Mouse (Mus musculus): ENCODE results near the gene Ccdc153. TPM values are rescaled to one million over a fixed set of nuclear protein-coding genes. Genes with fewer than 3 reads are reported as not detected.

Ccdc153 gene
- polyA plus RNA-seq, 1 experiment = not detected

DNA sequence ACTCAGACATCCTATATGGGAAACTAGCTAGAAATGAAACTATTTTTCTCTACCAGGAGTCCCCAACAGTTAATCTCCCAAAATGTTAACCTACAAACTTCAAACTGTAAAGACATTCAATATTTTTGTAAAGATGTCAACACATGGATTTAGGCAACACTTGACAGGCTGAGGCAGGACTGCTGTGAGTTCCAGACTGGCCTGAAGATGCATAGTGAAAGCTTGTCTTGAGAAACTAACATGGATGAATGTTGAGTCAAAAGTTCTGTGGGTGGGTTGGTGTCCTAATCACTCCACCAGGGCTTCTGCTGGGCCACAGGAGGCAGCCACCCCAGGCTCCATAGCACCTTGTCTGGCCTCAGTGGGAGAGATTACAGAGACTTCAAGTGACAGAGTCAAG lies 8.9 kb upstream of the Ccdc153 start:
- Histone ChIP-seq H3K36me3 (ENCODE audit: control insufficient read depth, insufficient read depth, low read length) (no peaks in the 10 kb centered on the region), H3K4me1 (ENCODE audit: control insufficient read depth, insufficient read depth, low read length) (peaks cover 19% of the 10 kb centered on the region; the same call in 1 of the 2 replicates), H3K27me3 (replicated peaks; ENCODE audit: control insufficient read depth, insufficient read depth, low read length) (no peaks in the 10 kb centered on the region), H3K4me3 (ENCODE audit: insufficient read depth, low read depth, low read length) (no peak overlapping the region), H3K27ac (ENCODE audit: insufficient read depth, low read depth, low read length) (no peak overlapping the region)
- TF ChIP-seq CTCF (conservative IDR thresholded peaks at IDR 0.05; ENCODE audit: insufficient read depth, insufficient read length, low read depth, low read length) (no peak), POLR2A (IDR thresholded peaks at IDR 0.05; ENCODE audit: low read depth, low read length) (no peak)
- DNase-seq = no peak

DNA sequence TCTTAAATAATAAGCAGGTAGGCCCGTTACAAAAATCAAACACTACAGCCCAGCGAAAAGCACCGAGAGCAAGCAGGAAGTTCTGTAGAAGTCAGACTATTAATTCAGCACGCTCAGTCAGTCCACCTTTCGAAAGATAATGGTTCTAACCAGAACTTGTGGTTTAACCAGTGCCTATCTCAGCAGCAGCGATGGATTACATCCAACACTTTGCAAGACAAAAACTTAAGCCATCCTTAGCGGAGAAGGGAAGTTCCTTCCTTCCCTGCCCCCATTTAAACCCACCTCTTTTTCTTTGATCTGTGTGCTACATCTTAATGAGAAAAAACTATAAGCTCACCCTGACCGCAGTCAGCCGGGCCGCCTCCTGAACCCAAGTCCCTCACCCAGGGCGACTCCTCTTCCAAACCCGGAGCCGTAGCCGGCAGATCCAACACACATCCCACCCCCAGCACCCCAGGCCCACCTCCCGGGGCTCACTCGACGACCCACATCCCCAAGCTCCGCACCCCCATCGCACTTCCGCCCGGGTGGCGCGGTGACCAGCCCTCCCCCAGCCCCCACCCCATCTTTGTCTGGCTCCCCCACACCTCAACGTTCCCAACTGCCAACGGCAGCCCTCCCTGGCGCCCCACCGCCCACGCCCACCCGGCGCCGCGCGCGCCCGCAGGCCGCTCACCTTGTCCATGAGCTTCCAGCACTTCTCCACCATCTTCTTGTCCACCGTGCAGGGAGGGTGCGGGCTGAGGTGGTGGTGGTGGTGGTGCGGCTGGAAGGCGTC lies 7.3 kb upstream of the Ccdc153 start:
- DNase-seq = peak; percentile 26
- WGBS = under 1% methylated on average over 40 of the region's 40 CpGs
- TF ChIP-seq POLR2A (IDR thresholded peaks at IDR 0.05; ENCODE audit: low read depth, low read length) (no peak), CTCF (conservative IDR thresholded peaks at IDR 0.05; ENCODE audit: insufficient read depth, insufficient read length, low read depth, low read length) (no peak)
- Histone ChIP-seq H3K36me3 (ENCODE audit: control insufficient read depth, insufficient read depth, low read length) (no peaks in the 10 kb centered on the region), H3K4me1 (ENCODE audit: control insufficient read depth, insufficient read depth, low read length) (peaks cover 14% of the 10 kb centered on the region; the same call in 1 of the 2 replicates), H3K27ac (ENCODE audit: insufficient read depth, low read depth, low read length) (peak overlapping the region; percentile 64), H3K27me3 (replicated peaks; ENCODE audit: control insufficient read depth, insufficient read depth, low read length) (no peaks in the 10 kb centered on the region), H3K4me3 (ENCODE audit: insufficient read depth, low read depth, low read length) (peak overlapping the region; percentile 99)

DNA sequence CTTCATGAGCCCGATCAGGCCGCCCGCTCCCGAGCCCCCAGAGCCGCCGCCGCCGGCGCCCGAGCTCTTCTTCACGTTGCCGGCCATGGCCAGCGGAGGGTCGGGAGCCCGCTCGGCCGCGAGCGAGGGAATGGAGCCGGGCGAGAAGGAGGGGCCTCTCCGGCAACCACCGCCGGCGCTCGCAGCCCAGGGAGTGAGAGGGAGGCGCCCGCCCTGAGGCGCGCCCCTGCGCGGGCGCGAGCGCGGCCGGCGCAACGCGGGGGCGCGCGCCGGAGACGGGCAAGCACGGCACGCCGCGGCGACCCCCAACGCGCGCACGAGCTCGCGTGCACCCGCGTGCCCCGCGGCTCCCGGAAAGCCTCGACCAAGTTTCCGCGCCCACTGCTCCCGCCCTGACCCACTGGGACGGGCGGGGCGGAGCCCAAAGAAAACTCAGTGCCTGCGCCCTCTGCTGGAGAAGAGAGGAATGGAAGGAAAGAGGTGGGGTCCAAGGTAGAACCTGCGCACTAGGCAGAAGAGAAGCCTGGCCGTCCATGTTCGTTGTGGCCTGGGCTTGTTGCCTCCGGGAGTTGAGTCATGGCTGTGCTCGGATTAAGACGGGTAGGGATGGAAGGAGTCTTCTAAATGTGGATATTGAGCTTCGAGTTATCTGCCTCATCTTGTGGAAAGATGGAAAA lies 6.5 kb upstream of the Ccdc153 start, which contains the start of gene Cbl:
Gene Cbl, minus strand, starts transcription at position 248 of the 677 bp plus-strand sequence.
- TF ChIP-seq CTCF (conservative IDR thresholded peaks at IDR 0.05; ENCODE audit: insufficient read depth, insufficient read length, low read depth, low read length) (peak; percentile 93), POLR2A (IDR thresholded peaks at IDR 0.05; ENCODE audit: low read depth, low read length) (peak; percentile 42)
- WGBS = under 1% methylated on average over 76 of the region's 76 CpGs
- Histone ChIP-seq H3K36me3 (ENCODE audit: control insufficient read depth, insufficient read depth, low read length) (no peaks in the 10 kb centered on the region), H3K27me3 (replicated peaks; ENCODE audit: control insufficient read depth, insufficient read depth, low read length) (no peaks in the 10 kb centered on the region), H3K4me3 (ENCODE audit: insufficient read depth, low read depth, low read length) (peak within 1 kb of the TSS; percentile 99), H3K4me1 (ENCODE audit: control insufficient read depth, insufficient read depth, low read length) (peaks cover 13% of the 10 kb centered on the region; the same call in 1 of the 2 replicates), H3K27ac (ENCODE audit: insufficient read depth, low read depth, low read length) (peak within 1 kb of the TSS; percentile 92)
- peak; percentile 99 for DNase-seq

DNA sequence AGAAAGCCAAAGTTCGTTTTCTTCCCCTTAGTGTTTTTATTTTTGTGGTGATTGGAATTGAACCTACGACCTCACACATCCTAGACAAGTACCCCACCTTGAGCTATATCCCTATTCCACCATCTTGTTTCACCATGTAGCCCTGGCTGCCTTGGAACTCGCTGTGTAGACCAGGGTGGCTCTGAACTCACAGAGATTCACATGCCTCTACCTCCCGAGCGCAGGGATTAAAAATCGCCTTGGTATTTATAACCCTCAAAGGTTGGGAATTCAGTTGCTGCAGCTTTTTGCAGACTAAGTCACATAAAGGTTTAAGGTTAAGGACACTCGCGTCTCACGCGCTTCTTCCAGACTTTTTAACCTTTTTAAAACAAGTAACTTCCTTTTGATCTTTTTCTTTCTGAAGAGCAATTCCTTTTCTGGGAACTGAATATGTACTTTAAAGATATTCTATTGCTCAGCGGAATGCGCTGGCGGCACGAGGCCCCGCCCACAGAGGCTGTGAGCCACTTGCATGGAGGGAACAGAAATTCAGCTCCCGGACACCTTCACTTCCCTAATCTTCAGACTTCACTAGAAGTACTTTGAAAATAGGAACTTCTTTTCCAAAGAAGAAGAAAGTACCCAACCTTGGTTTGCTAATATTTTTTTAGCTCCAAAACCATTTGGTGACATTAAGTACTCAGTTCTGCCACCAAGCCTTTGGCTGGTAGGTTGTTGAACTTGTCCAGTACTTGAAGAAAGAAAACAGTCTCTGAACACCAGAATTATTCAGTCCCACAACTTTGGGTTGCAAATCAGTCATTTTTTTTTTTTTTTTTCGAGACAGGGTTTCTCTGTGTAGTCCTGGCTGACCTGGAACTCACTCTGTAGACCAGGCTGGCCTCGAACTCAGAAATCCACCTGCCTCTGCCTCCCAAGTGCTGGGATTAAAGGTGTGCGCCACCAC lies 5.7 kb upstream of the Ccdc153 start:
- TF ChIP-seq POLR2A (IDR thresholded peaks at IDR 0.05; ENCODE audit: low read depth, low read length) (no peak), CTCF (conservative IDR thresholded peaks at IDR 0.05; ENCODE audit: insufficient read depth, insufficient read length, low read depth, low read length) (no peak)
- DNase-seq = peak; percentile 71
- no peaks in the 10 kb centered on the region for H3K27me3 ChIP-seq (replicated peaks; ENCODE audit: control insufficient read depth, insufficient read depth, low read length)
- peaks cover 13% of the 10 kb centered on the region; the same call in 1 of the 2 replicates for H3K4me1 ChIP-seq (ENCODE audit: control insufficient read depth, insufficient read depth, low read length)
- WGBS = 22% methylated on average over 19 of the region's 19 CpGs
- peak overlapping the region; percentile 92 for H3K27ac ChIP-seq (ENCODE audit: insufficient read depth, low read depth, low read length)
- no peaks in the 10 kb centered on the region for H3K36me3 ChIP-seq (ENCODE audit: control insufficient read depth, insufficient read depth, low read length)
- peak overlapping the region; percentile 52 for H3K4me3 ChIP-seq (ENCODE audit: insufficient read depth, low read depth, low read length)

DNA sequence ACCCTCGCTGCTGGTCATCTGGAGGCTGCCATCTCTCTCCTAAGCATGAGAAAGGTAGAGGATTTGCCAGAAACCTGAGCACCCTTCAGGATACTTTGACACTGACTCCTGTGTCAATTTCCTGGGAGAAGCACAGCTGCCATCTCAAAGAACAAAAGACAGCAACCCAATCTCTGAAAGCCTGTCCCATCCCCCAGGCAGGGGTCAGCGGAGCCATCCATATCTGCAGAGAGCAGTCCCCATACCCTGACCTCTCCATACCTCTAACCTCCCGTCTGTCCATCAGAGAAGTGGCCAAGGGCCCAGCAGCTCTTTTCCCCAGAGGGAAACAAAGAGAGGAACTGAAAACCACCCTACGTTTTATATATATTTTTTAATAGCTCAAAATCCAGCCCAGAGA lies 3.9 kb upstream of the Ccdc153 start:
- WGBS = 53% methylated on average over 4 of the region's 4 CpGs
- DNase-seq = no peak
- TF ChIP-seq CTCF (conservative IDR thresholded peaks at IDR 0.05; ENCODE audit: insufficient read depth, insufficient read length, low read depth, low read length) (no peak), POLR2A (IDR thresholded peaks at IDR 0.05; ENCODE audit: low read depth, low read length) (no peak)
- H3K27me3 ChIP-seq (replicated peaks; ENCODE audit: control insufficient read depth, insufficient read depth, low read length) = no peaks in the 10 kb centered on the region
- H3K36me3 ChIP-seq (ENCODE audit: control insufficient read depth, insufficient read depth, low read length) = no peaks in the 10 kb centered on the region
- H3K4me3 ChIP-seq (ENCODE audit: insufficient read depth, low read depth, low read length) = no peak overlapping the region
- H3K4me1 ChIP-seq (ENCODE audit: control insufficient read depth, insufficient read depth, low read length) = peaks cover 13% of the 10 kb centered on the region; the same call in 1 of the 2 replicates
- H3K27ac ChIP-seq (ENCODE audit: insufficient read depth, low read depth, low read length) = no peak overlapping the region; the same call in 1 of the 2 replicates

DNA sequence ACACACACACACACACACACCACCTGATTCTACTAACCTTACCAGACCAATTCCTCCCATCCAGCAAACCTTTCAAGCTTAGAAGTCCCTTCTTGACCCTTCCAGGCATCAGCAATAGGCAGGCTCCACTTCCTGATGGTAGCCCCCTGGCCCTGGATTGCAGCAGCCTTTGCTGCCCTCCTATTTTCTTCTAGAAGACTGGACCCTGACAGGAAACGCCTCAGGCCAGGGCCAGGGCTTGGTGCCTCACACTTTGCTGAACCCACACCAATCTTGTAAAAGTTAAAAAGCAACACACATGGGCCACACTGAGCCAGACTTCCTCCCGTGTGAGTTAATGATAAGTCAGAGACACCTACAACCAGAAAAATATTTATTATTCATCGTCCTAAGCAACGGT lies 3.3 kb upstream of the Ccdc153 start:
- H3K27ac ChIP-seq (ENCODE audit: insufficient read depth, low read depth, low read length) = peak overlapping the region; percentile 86
- 0 out of 2 replicates have a peak overlapping the region, but pooled peaks have one; percentile 26 for H3K4me3 ChIP-seq (ENCODE audit: insufficient read depth, low read depth, low read length)
- no peaks in the 10 kb centered on the region for H3K27me3 ChIP-seq (replicated peaks; ENCODE audit: control insufficient read depth, insufficient read depth, low read length)
- TF ChIP-seq CTCF (conservative IDR thresholded peaks at IDR 0.05; ENCODE audit: insufficient read depth, insufficient read length, low read depth, low read length) = no peak
- TF ChIP-seq POLR2A (IDR thresholded peaks at IDR 0.05; ENCODE audit: low read depth, low read length) = no peak
- WGBS = 26% methylated on average over 4 of the region's 4 CpGs
- peaks cover 13% of the 10 kb centered on the region; the same call in 1 of the 2 replicates for H3K4me1 ChIP-seq (ENCODE audit: control insufficient read depth, insufficient read depth, low read length)
- no peaks in the 10 kb centered on the region for H3K36me3 ChIP-seq (ENCODE audit: control insufficient read depth, insufficient read depth, low read length)
- peak; percentile 83 for DNase-seq
